Mouse (Mus musculus): Measurements from ENCODE around the gene Adssl1.

Adssl1 gene

GRCm38 (mm10) chr12:112653157-112653824, 33.4 kb downstream of the Adssl1 start:
- peak; percentile 53 to 74 for DNase-seq (ENCODE audit: low spot score in 2 of 2)

GRCm38 (mm10) chr12:112654076-112654475, 34.2 kb downstream of the Adssl1 start:
- DNase-seq (ENCODE audit: low spot score in 2 of 2): no peak

GRCm38 (mm10) chr12:112658619-112659018, 38.8 kb downstream of the Adssl1 start:
- no peak for DNase-seq (ENCODE audit: low spot score in 2 of 2)

GRCm38 (mm10) chr12:112659109-112659508, 39.3 kb downstream of the Adssl1 start:
- DNase-seq (ENCODE audit: low spot score in 2 of 2): peak in 1 of 2 experiments; percentile 72

- DNase-seq (ENCODE audit: low spot score in 2 of 2): no peak
Measured at GRCm38 (mm10) chr12:112660576-112661326, 40.9 kb downstream of the Adssl1 start.

GRCm38 (mm10) chr12:112661327-112661605, 41.4 kb downstream of the Adssl1 start:
- DNase-seq (ENCODE audit: low spot score in 2 of 2): no peak

GRCm38 (mm10) chr12:112661851-112662250, 42.0 kb downstream of the Adssl1 start:
- no peak for DNase-seq (ENCODE audit: low spot score in 2 of 2)

- no peak for DNase-seq (ENCODE audit: low spot score in 2 of 2)
Measured at GRCm38 (mm10) chr12:112663303-112663702, 43.5 kb downstream of the Adssl1 start.

GRCm38 (mm10) chr12:112663716-112664115, 43.9 kb downstream of the Adssl1 start:
- DNase-seq (ENCODE audit: low spot score in 2 of 2): no peak

GRCm38 (mm10) chr12:112664124-112664523, 44.3 kb downstream of the Adssl1 start:
- DNase-seq (ENCODE audit: low spot score in 2 of 2): no peak

- no peak for DNase-seq (ENCODE audit: low spot score in 2 of 2)
Measured at GRCm38 (mm10) chr12:112664656-112665055, 44.8 kb downstream of the Adssl1 start.

GRCm38 (mm10) chr12:112665445-112665844, 45.6 kb downstream of the Adssl1 start:
- no peak for DNase-seq (ENCODE audit: low spot score in 2 of 2)

- DNase-seq (ENCODE audit: low spot score in 2 of 2): no peak
Measured at GRCm38 (mm10) chr12:112665881-112666544, 46.2 kb downstream of the Adssl1 start.

GRCm38 (mm10) chr12:112667619-112668297, 47.9 kb downstream of the Adssl1 start:
- no peak for DNase-seq (ENCODE audit: low spot score in 2 of 2)

GRCm38 (mm10) chr12:112670718-112671393, 51.0 kb downstream of the Adssl1 start:
- DNase-seq (ENCODE audit: low spot score in 2 of 2): no peak

GRCm38 (mm10) chr12:112671891-112672290, 52.0 kb downstream of the Adssl1 start:
- DNase-seq (ENCODE audit: low spot score in 2 of 2): no peak

GRCm38 (mm10) chr12:112672744-112673575, 53.1 kb downstream of the Adssl1 start:
- peak in 1 of 2 experiments; percentile 31 for DNase-seq (ENCODE audit: low spot score in 2 of 2)

- peak; percentile 28 to 47 for DNase-seq (ENCODE audit: low spot score in 2 of 2)
Measured at GRCm38 (mm10) chr12:112673576-112674091, 53.8 kb downstream of the Adssl1 start.

- peak; percentile 38 to 57 for DNase-seq (ENCODE audit: low spot score in 2 of 2)
Measured at GRCm38 (mm10) chr12:112674132-112675011, 54.5 kb downstream of the Adssl1 start, which contains the start of gene Akt1. Gene Akt1, minus strand, starts transcription at chr12:112674884.

Measured in thymus, postnatal 10 days (tissue).